In genomic region chr19:23015516-23015915, GRCm38 (mm10) we compare ENCODE assay signal across 9 mouse cellular contexts.
A peak's percentile ranks its signal among the peaks of the same experiment; 100 is the strongest.
DNase-seq lines count a peak whose midpoint lies in the region; ATAC-seq and TF ChIP-seq lines count a peak whose summit lies in the region.
"Had no signal": no experiment of that assay in that cellular context is flagged by ENCODE, and none has a peak within 500 bp of the region (broad histone marks: within the 10 kb centered on the region; RNA-seq: fewer than 3 reads in every experiment).

No protein-coding gene starts in this region.

- no peak overlapping the region for H3K9ac ChIP-seq in kidney, embryonic 16.5 days (replicated peaks; ENCODE audit: low read length)
- no peak overlapping the region for H3K9ac ChIP-seq in forebrain, embryonic 12.5 days
- H3K9ac ChIP-seq: embryonic facial prominence, embryonic 12.5 days had no signal

- intact Hi-C loops in gastrocnemius, postnatal 14 days (cut with DNase I; ENCODE audit: low total_unique reads): no loop called here
- intact Hi-C loops in left cerebral cortex, postnatal 36 days (cut with DNase I): no loop called here

- 44% methylated on average over 3 of the region's 3 CpGs for WGBS in kidney, adult 2 months
- 48% methylated on average over 3 of the region's 3 CpGs for WGBS in kidney, embryonic 16.5 days
- WGBS in forebrain, embryonic 12.5 days: 44% methylated on average over 3 of the region's 3 CpGs

- peak; percentile 83 for DNase-seq in kidney, adult 2 months
- peak; percentile 88 for DNase-seq in ES-CJ7 (ENCODE audit: low read depth, low spot score)
- no peak for DNase-seq in brain, embryonic 14.5 days (ENCODE audit: low read depth)
- DNase-seq in gastrocnemius, postnatal 14 days: peak; percentile 52
- peak; percentile 74 for DNase-seq in lung, postnatal 10 days
- DNase-seq in left cerebral cortex, postnatal 36 days (ENCODE audit: low spot score in 2 of 2): no peak

- H3K27me3 ChIP-seq in kidney, adult 2 months (replicated peaks; ENCODE audit: control insufficient read depth, insufficient read depth, low read length): no peaks in the 10 kb centered on the region
- no peaks in the 10 kb centered on the region for H3K27me3 ChIP-seq in kidney, embryonic 16.5 days (ENCODE audit: insufficient read depth, low read length)
- no peaks in the 10 kb centered on the region for H3K27me3 ChIP-seq in forebrain, embryonic 12.5 days
- H3K27me3 ChIP-seq: embryonic facial prominence, embryonic 12.5 days had no signal

- TF ChIP-seq CTCF in kidney, adult 2 months (conservative IDR thresholded peaks at IDR 0.05; ENCODE audit: insufficient read depth, insufficient read length, low read depth, low read length): peak; percentile 92
- TF ChIP-seq CTCF in brain, embryonic 14.5 days (IDR thresholded peaks at IDR 0.05; ENCODE audit: borderline replicate concordance, extremely low read depth, insufficient read depth, insufficient read length): peak; percentile 18; the same call in 1 of the 2 replicates

- H3K4me1 ChIP-seq in kidney, adult 2 months (ENCODE audit: control insufficient read depth, insufficient read depth, low read length): no peaks in the 10 kb centered on the region
- H3K4me1 ChIP-seq in kidney, embryonic 16.5 days (ENCODE audit: insufficient read depth, low read length): no peaks in the 10 kb centered on the region
- H3K4me1 ChIP-seq in forebrain, embryonic 12.5 days: no peaks in the 10 kb centered on the region
- H3K4me1 ChIP-seq: embryonic facial prominence, embryonic 12.5 days had no signal

- H3K4me3 ChIP-seq in kidney, adult 2 months (ENCODE audit: insufficient read depth, low read depth, low read length): no peak overlapping the region
- H3K4me3 ChIP-seq in kidney, embryonic 16.5 days (ENCODE audit: low read length): no peak overlapping the region
- no peak overlapping the region for H3K4me3 ChIP-seq in forebrain, embryonic 12.5 days (replicated peaks)
- H3K4me3 ChIP-seq: embryonic facial prominence, embryonic 12.5 days had no signal

- ATAC-seq in kidney, embryonic 16.5 days (ENCODE audit: low FRiP score, low TSS enrichment): no peak
- ATAC-seq in forebrain, embryonic 12.5 days (ENCODE audit: low FRiP score): no peak

- no peaks in the 10 kb centered on the region for H3K9me3 ChIP-seq in kidney, embryonic 16.5 days (ENCODE audit: low read length)
- no peaks in the 10 kb centered on the region for H3K9me3 ChIP-seq in forebrain, embryonic 12.5 days
- H3K9me3 ChIP-seq: embryonic facial prominence, embryonic 12.5 days had no signal

- H3K4me2 ChIP-seq in kidney, embryonic 16.5 days (replicated peaks; ENCODE audit: low read depth, low read length): no peak overlapping the region
- no peak overlapping the region for H3K4me2 ChIP-seq in forebrain, embryonic 12.5 days
- H3K4me2 ChIP-seq: embryonic facial prominence, embryonic 12.5 days had no signal

- no peak overlapping the region for H3K27ac ChIP-seq in kidney, adult 2 months (ENCODE audit: insufficient read depth, low read depth, low read length)
- no peak overlapping the region for H3K27ac ChIP-seq in kidney, embryonic 16.5 days (ENCODE audit: low read length)
- H3K27ac ChIP-seq in forebrain, embryonic 12.5 days: no peak overlapping the region
- H3K27ac ChIP-seq: embryonic facial prominence, embryonic 12.5 days had no signal

- no peaks in the 10 kb centered on the region for H3K36me3 ChIP-seq in kidney, adult 2 months (ENCODE audit: control insufficient read depth, insufficient read depth, low read length)
- no peaks in the 10 kb centered on the region for H3K36me3 ChIP-seq in kidney, embryonic 16.5 days (ENCODE audit: insufficient read depth, low read length)
- no peaks in the 10 kb centered on the region for H3K36me3 ChIP-seq in forebrain, embryonic 12.5 days (replicated peaks)
- H3K36me3 ChIP-seq: embryonic facial prominence, embryonic 12.5 days had no signal

- TF ChIP-seq POLR2A in kidney, adult 2 months (IDR thresholded peaks at IDR 0.05; ENCODE audit: low read depth, low read length): no peak
- no peak for TF ChIP-seq POLR2A in brain, embryonic 14.5 days (IDR thresholded peaks at IDR 0.05; ENCODE audit: borderline replicate concordance, extremely low read depth, insufficient read depth, insufficient read length, poor library complexity, severe bottlenecking)

Comparison
In these comparisons a context has a peak if more than half of its experiments do, and no peak if none do; other contexts are left out.
1. DNase-seq: peak in kidney, adult 2 months (single experiment), ES-CJ7 (single experiment), gastrocnemius, postnatal 14 days (single experiment) and lung, postnatal 10 days (single experiment); none in brain, embryonic 14.5 days (single experiment) and left cerebral cortex, postnatal 36 days (0 of 2).